Mouse (Mus musculus) hindbrain, embryonic 13.5 days (tissue): Measurements from ENCODE around the gene Armt1. TPM values are rescaled to one million over a fixed set of nuclear protein-coding genes. Genes with fewer than 3 reads are reported as not detected.

Experiments used
- ATAC-seq: fragments of 200-750 bp; cut with Nextera tagmentation; 2 replicates; pipeline ENCODE4 v1.8.0; 2017; ENCODE audit warnings: moderate TSS enrichment; ENCODE audit not compliant: low FRiP score
- H3K27ac ChIP-seq: fragments of 300-500 bp; sonication (generic); 2 replicates; pipeline ENCODE4 v1.5.1; 2015; ENCODE audit warnings: inconsistent platforms, mild to moderate bottlenecking, moderate library complexity
- H3K27me3 ChIP-seq: fragments of 300-500 bp; sonication (generic); 2 replicates; pipeline ENCODE4 v1.6.1; 2015; ENCODE audit warnings: mild to moderate bottlenecking, inconsistent platforms
- H3K36me3 ChIP-seq: fragments of 300-500 bp; sonication (generic); 2 replicates; pipeline ENCODE4 v1.6.1; 2015; ENCODE audit warnings: mild to moderate bottlenecking, inconsistent platforms
- H3K4me1 ChIP-seq: fragments of 300-500 bp; sonication (generic); replicated peaks from 2 replicates; pipeline ENCODE4 v1.6.1; 2015; ENCODE audit warnings: inconsistent platforms
- H3K4me2 ChIP-seq: fragments of 300-500 bp; sonication (generic); 2 replicates; pipeline ENCODE4 v1.6.1; 2015; ENCODE audit warnings: inconsistent platforms, mild to moderate bottlenecking, moderate library complexity
- H3K4me3 ChIP-seq: fragments of 300-500 bp; sonication (generic); 2 replicates; pipeline ENCODE4 v1.5.1; 2015; ENCODE audit warnings: mild to moderate bottlenecking, inconsistent platforms
- H3K9ac ChIP-seq: fragments of 300-500 bp; sonication (generic); 2 replicates; pipeline ENCODE4 v1.6.1; 2015; ENCODE audit warnings: mild to moderate bottlenecking, inconsistent platforms
- H3K9me3 ChIP-seq: fragments of 300-500 bp; sonication (generic); 2 replicates; pipeline ENCODE4 v1.6.1; 2016; ENCODE audit warnings: inconsistent platforms
- whole genome bisulfite sequencing: fragments of 180-500 bp; shearing (Covaris S2); methylation state at CpG from one replicate; pipeline ENCODE4 v1.1.7; 2015; 5-methylcytosine and 5-hydroxymethylcytosine counted together
- polyA plus RNA-seq: library from polyadenylated mRNA; unstranded; fragments of >200 nt; fragmentation: Nextera tagmentation; extraction: Ambion mirVana; gene quantifications from 2 replicates; pipeline ENCODE4 v1.2.1, GENCODE M21; 2015

Gene Armt1
- polyA plus RNA-seq, 1 experiment from 2014 or later = 15.3 TPM

DNA sequence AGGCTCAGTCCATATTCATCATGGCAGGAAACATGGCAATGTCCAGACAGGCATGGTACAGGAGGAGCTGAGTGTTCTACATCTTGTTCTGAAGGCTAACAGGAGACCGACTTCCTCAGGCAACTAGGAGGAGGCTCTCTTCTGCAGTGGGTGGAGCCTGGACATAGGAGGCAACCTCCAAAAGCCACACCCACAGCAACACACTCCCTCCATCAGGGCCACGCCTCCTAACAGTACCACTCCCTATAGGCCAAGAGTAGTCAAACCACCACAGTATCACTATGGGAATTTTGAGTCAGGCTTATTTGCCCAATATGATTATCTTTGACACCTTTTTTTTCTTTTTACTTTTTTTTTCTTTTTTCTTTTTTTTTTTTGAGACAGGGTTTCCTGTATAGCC is 27.9 kb downstream of the Armt1 start:
- Histone ChIP-seq H3K36me3 (peaks cover 10% of the 10 kb centered on the region), H3K27me3 (no peaks in the 10 kb centered on the region), H3K4me2 (no peak overlapping the region), H3K9me3 (no peaks in the 10 kb centered on the region), H3K27ac (no peak overlapping the region), H3K4me3 (no peak overlapping the region), H3K4me1 (no peaks in the 10 kb centered on the region), H3K9ac (no peak overlapping the region)
- 100% methylated on average over 2 of the region's 2 CpGs for WGBS
- ATAC-seq = no peak

GRCm38 (mm10) chr10:4465799-4466198 is 33.5 kb downstream of the Armt1 start:
- H3K4me2 ChIP-seq = no peak overlapping the region
- H3K36me3 ChIP-seq = no peaks in the 10 kb centered on the region
- H3K9me3 ChIP-seq = no peaks in the 10 kb centered on the region
- H3K9ac ChIP-seq = no peak overlapping the region
- H3K4me3 ChIP-seq = no peak overlapping the region
- no peaks in the 10 kb centered on the region for H3K27me3 ChIP-seq
- ATAC-seq = no peak
- 86% methylated on average over 7 of the region's 7 CpGs for WGBS
- H3K27ac ChIP-seq = no peak overlapping the region
- H3K4me1 ChIP-seq = no peaks in the 10 kb centered on the region

- no peaks in the 10 kb centered on the region for H3K36me3 ChIP-seq
- H3K4me1 ChIP-seq = no peaks in the 10 kb centered on the region
- 79% methylated on average over 3 of the region's 3 CpGs for WGBS
- H3K27ac ChIP-seq = no peak overlapping the region
- no peaks in the 10 kb centered on the region for H3K27me3 ChIP-seq
- H3K9ac ChIP-seq = no peak overlapping the region
- no peaks in the 10 kb centered on the region for H3K9me3 ChIP-seq
- H3K4me2 ChIP-seq = no peak overlapping the region
- no peak overlapping the region for H3K4me3 ChIP-seq
- no peak for ATAC-seq
These were observed 37.1 kb downstream of the Armt1 start for GRCm38 (mm10) chr10:4469406-4469805.

DNA sequence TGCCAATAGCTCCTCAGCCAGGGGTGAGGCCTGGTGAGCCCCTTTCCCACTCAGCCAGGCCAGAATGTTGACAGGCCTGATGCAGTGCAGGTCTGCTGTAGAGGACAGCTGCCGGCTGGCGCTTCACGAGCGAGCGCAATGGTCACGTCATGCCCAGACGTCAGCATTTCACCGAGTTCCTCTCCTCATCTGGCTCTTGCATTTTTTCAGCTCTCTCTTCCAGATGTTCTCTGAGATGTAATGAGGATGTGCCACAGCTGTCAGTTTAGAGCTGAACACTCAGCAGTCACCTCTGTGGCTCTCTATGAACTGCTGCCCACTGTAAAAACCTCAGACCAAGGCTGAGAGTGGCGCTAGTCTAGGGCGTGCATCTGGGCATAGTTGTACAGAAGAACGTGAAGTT is 41.3 kb downstream of the Armt1 start:
- WGBS = 95% methylated on average over 11 of the region's 11 CpGs
- H3K9ac ChIP-seq = no peak overlapping the region
- no peak for ATAC-seq

DNA sequence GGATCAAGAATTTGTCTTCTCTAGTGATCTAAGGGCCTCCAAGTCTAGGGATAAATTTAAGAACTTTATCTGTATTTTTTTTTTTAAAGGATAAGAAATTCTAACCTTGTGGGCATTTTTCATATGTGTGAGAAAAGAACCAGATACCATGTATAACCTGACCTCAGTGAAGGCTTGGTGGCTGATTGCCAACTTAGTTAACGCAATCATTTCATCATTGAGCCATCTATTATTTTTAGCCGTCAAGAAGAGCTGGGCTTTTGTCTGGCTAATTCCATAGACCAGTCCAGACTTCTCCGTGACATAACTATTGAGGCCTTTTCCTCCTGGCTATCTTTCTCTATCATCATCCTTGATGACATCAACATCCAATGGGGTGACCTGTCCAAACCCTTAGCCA is 43.2 kb downstream of the Armt1 start:
- Histone ChIP-seq H3K4me3 (no peak overlapping the region), H3K4me2 (no peak overlapping the region), H3K27ac (no peak overlapping the region), H3K9ac (no peak overlapping the region), H3K27me3 (no peaks in the 10 kb centered on the region), H3K4me1 (no peaks in the 10 kb centered on the region), H3K9me3 (no peaks in the 10 kb centered on the region), H3K36me3 (no peaks in the 10 kb centered on the region)
- 78% methylated on average over 3 of the region's 3 CpGs for WGBS
- no peak for ATAC-seq

More for the DNA sequence above, 41.3 kb downstream of the Armt1 start:
- no peaks in the 10 kb centered on the region for H3K27me3 ChIP-seq
- H3K4me2 ChIP-seq = no peak overlapping the region
- no peak overlapping the region for H3K4me3 ChIP-seq
- H3K36me3 ChIP-seq = no peaks in the 10 kb centered on the region
- H3K27ac ChIP-seq = no peak overlapping the region
- no peaks in the 10 kb centered on the region for H3K4me1 ChIP-seq
- no peaks in the 10 kb centered on the region for H3K9me3 ChIP-seq

- no peaks in the 10 kb centered on the region for H3K9me3 ChIP-seq
- WGBS = 96% methylated on average over 5 of the region's 5 CpGs
These were observed 44.3 kb downstream of the Armt1 start for GRCm38 (mm10) chr10:4476604-4477003.

DNA sequence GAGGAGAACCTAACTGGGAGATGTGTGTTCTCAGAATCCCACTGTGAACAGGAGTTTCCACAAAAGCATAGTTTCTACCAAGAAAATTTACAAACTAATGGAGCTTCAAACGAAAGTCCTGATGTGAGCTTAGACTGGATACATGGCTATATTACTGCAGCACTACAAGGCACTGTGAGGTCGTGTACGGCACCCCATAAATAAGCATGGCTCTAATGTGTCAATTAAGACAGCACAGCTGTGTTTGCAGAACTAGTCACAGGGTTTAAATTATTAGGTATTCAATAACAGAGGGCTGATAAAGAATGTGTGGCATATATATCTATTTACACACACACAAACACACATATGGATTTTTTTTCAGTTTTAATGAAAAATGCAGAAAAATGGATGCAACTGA is 48.7 kb downstream of the Armt1 start:
- Histone ChIP-seq H3K4me3 (no peak overlapping the region), H3K9ac (no peak overlapping the region), H3K27ac (no peak overlapping the region), H3K36me3 (no peaks in the 10 kb centered on the region), H3K4me1 (no peaks in the 10 kb centered on the region), H3K4me2 (no peak overlapping the region), H3K9me3 (no peaks in the 10 kb centered on the region), H3K27me3 (no peaks in the 10 kb centered on the region)
- no peak for ATAC-seq
- WGBS = 74% methylated on average over 3 of the region's 3 CpGs

More at GRCm38 (mm10) chr10:4476604-4477003, 44.3 kb downstream of the Armt1 start:
- Histone ChIP-seq H3K36me3 (no peaks in the 10 kb centered on the region), H3K9ac (no peak overlapping the region), H3K4me1 (no peaks in the 10 kb centered on the region), H3K4me2 (no peak overlapping the region), H3K27ac (no peak overlapping the region), H3K4me3 (no peak overlapping the region), H3K27me3 (no peaks in the 10 kb centered on the region)
- no peak for ATAC-seq

GRCm38 (mm10) chr10:4481695-4482094 is 49.4 kb downstream of the Armt1 start:
- H3K27me3 ChIP-seq = no peaks in the 10 kb centered on the region
- H3K4me3 ChIP-seq = no peak overlapping the region
- 86% methylated on average over 8 of the region's 8 CpGs for WGBS
- H3K36me3 ChIP-seq = no peaks in the 10 kb centered on the region
- ATAC-seq = no peak
- no peak overlapping the region for H3K27ac ChIP-seq
- no peaks in the 10 kb centered on the region for H3K9me3 ChIP-seq
- no peaks in the 10 kb centered on the region for H3K4me1 ChIP-seq
- H3K4me2 ChIP-seq = no peak overlapping the region
- H3K9ac ChIP-seq = no peak overlapping the region

- Histone ChIP-seq H3K4me3 (no peak within 1 kb of the TSS), H3K4me1 (no peaks in the 10 kb centered on the region), H3K9ac (no peak within 1 kb of the TSS), H3K9me3 (no peaks in the 10 kb centered on the region), H3K36me3 (no peaks in the 10 kb centered on the region), H3K27me3 (no peaks in the 10 kb centered on the region), H3K4me2 (no peak within 1 kb of the TSS), H3K27ac (no peak within 1 kb of the TSS)
- WGBS = 52% methylated on average over 11 of the region's 11 CpGs
- ATAC-seq = no peak
These were observed 50.1 kb downstream of the Armt1 start, which contains the start of gene Ccdc170 for GRCm38 (mm10) chr10:4482355-4482754. Ccdc170 (plus strand) TSS chr10:4482502.

- Histone ChIP-seq H3K9me3 (no peaks in the 10 kb centered on the region), H3K36me3 (no peaks in the 10 kb centered on the region), H3K4me1 (no peaks in the 10 kb centered on the region), H3K4me2 (no peak overlapping the region), H3K27ac (no peak overlapping the region), H3K9ac (no peak overlapping the region), H3K4me3 (no peak overlapping the region), H3K27me3 (no peaks in the 10 kb centered on the region)
- ATAC-seq = no peak
- WGBS = 85% methylated on average over 1 of the region's 1 CpGs
These were observed 51.6 kb downstream of the Armt1 start for GRCm38 (mm10) chr10:4483848-4484247.

DNA sequence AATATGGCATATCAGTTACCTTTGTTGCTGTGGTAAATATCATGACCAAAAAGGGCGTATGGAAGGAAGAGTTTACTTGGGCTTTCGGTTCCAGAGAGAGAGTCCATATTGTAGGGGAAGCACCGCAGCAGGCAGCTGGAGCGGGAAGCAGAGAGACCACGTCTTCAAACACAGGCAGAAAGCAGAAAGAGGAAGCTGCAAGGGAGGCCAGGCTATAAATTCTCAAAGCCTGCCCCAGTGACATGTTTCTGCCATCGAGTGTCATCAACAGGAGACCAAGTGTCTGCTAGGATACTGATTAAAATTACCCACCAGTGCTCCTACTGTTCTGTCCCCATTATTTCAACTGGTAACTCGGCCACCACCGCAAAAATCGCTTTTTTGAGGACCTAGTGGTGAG is 52.7 kb downstream of the Armt1 start:
- H3K9ac ChIP-seq = no peak overlapping the region
- no peaks in the 10 kb centered on the region for H3K9me3 ChIP-seq
- no peaks in the 10 kb centered on the region for H3K36me3 ChIP-seq
- H3K27me3 ChIP-seq = no peaks in the 10 kb centered on the region
- WGBS = 81% methylated on average over 9 of the region's 9 CpGs
- no peak for ATAC-seq
- H3K4me2 ChIP-seq = no peak overlapping the region
- H3K4me3 ChIP-seq = no peak overlapping the region
- H3K27ac ChIP-seq = no peak overlapping the region
- no peaks in the 10 kb centered on the region for H3K4me1 ChIP-seq

GRCm38 (mm10) chr10:4489865-4490264 is 57.6 kb downstream of the Armt1 start:
- no peaks in the 10 kb centered on the region for H3K27me3 ChIP-seq
- no peak for ATAC-seq
- no peak overlapping the region for H3K4me2 ChIP-seq
- no peak overlapping the region for H3K27ac ChIP-seq
- no peaks in the 10 kb centered on the region for H3K4me1 ChIP-seq
- no peak overlapping the region for H3K4me3 ChIP-seq
- H3K9me3 ChIP-seq = no peaks in the 10 kb centered on the region
- H3K36me3 ChIP-seq = no peaks in the 10 kb centered on the region
- 77% methylated on average over 5 of the region's 5 CpGs for WGBS
- H3K9ac ChIP-seq = no peak overlapping the region

- Histone ChIP-seq H3K4me1 (no peaks in the 10 kb centered on the region), H3K4me2 (no peak overlapping the region), H3K27me3 (no peaks in the 10 kb centered on the region), H3K9me3 (no peaks in the 10 kb centered on the region), H3K36me3 (no peaks in the 10 kb centered on the region), H3K9ac (no peak overlapping the region), H3K27ac (no peak overlapping the region), H3K4me3 (no peak overlapping the region)
- 55% methylated on average over 3 of the region's 3 CpGs for WGBS
- ATAC-seq = no peak
These were observed 59.0 kb downstream of the Armt1 start for GRCm38 (mm10) chr10:4491281-4491680.

GRCm38 (mm10) chr10:4492045-4492444 is 59.8 kb downstream of the Armt1 start:
- Histone ChIP-seq H3K27me3 (no peaks in the 10 kb centered on the region), H3K9ac (no peak overlapping the region), H3K27ac (no peak overlapping the region), H3K4me2 (no peak overlapping the region), H3K36me3 (no peaks in the 10 kb centered on the region), H3K4me3 (no peak overlapping the region), H3K9me3 (no peaks in the 10 kb centered on the region), H3K4me1 (no peaks in the 10 kb centered on the region)
- 40% methylated on average over 1 of the region's 1 CpGs for WGBS
- ATAC-seq = no peak
